Mouse (Mus musculus) frontal cortex, adult 2 months (tissue): ENCODE data around the gene Ctsk. TPM values are rescaled to one million over a fixed set of nuclear protein-coding genes. Genes with fewer than 3 reads are reported as not detected.
"Not testable (repeated sequence)": the region's sequence is repeated elsewhere in the genome, so short reads cannot be mapped to it uniquely, and the experiment has no call there.

Experiments
- DNase-seq, 2 experiments: peaks; one replicate each; pipeline ENCODE4 v3.0.0; 2022; ENCODE audit warnings: low spot score in 1 of 2; ENCODE audit errors: extremely low spot score in 1 of 2
- polyA plus RNA-seq: library from polyadenylated mRNA; depleted of rRNA; stranded (reverse); fragments of >200 nt; gene quantifications from 2 replicates; pipeline ENCODE4 v1.2.3, GENCODE M21; 2012; rRNA removed

Ctsk gene
- polyA plus RNA-seq, 1 experiment: 5.3 TPM

DNA sequence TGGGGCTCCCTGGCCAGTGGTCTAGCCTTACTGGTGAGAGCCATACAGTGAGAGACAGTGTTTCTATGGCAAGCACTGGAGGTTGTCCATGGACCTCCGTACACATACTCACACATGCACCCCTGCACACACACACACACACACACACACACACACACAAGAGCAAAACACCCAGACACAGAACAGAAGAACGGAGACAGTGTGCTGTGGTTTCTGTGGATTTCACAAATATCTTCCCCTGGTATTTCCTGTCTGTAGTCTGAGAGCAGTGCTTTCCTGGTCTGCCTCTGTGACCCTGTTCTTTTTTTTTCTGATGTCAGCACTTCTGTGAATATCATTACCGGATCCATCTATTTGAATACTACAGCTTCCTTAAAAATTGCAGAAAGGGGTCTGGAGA, 24.6 kb downstream of the Ctsk start:
- no peak for DNase-seq

GRCm38 (mm10) chr3:95524673-95525072, 25.6 kb downstream of the Ctsk start:
- no peak for DNase-seq

DNA sequence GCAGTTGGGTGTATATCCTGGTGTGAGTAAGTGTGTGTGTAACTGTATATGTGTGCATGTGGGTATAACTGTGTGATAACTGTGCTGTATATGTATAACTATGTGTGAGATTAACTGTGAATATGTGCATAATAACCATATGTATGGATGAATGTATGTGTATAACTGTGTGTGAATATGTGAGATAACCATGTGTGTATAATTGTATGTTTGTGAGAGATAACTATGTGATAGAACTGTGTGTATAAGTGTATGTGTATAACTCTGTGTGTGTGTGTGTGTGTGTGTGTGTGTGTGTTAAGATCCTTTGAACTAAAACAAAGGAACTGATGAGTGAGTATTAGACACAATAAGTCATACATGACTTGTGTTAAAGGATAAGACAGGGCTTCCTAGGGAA, 27.1 kb downstream of the Ctsk start:
- no peak for DNase-seq

DNA sequence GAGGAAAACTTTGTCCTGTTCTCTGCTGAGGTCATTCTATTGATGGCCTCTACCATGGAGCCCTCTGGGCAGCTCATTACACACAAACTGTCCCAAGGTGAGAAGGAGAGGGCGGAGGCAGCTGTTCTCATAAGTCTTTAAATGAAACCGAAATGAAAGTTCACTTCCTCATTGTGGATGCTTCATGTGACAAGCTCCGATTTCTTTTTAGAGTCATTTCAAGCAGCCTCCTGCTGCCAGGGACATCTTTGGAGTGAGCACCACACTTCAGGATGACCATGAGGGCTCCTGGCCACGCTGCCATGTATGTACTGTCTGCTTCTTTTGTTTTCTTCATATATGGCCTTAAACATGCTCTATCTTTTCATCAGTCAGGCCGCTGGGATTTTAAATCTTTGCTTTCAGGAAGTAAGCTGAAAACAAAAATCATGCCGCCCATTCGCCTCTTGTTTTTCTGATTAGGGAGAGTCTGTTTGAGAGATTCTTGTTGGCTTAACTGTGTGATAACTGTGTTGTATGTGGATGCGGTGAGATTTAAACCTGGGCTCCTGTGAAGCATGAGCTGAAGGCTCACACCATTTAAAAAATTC, 27.7 kb downstream of the Ctsk start, which contains the start of gene Ctss:
Gene Ctss, plus strand, starts transcription at position 165 of the 590 bp plus-strand sequence.
- DNase-seq: no peak

DNA sequence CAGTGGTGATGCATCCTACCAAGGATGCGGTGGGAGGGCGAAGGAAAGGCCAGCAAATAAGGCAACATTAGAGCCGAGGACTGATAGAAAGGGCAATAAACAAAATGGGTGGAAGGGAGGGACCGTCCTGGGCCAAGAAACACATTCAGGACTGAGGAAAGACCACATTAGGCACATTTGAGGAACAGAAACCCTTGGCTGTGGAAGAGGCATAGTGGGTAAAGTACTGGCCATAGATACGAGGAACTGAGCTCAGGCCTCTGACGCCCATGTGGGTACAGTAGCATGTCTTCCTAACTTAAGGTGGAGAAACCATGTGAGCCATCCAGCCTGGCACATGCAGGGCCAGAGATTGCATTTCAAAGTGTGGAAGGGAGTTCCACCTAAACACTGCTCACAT, 30.8 kb downstream of the Ctsk start:
- no peak for DNase-seq

GRCm38 (mm10) chr3:95531025-95531424, 32.0 kb downstream of the Ctsk start:
- no peak for DNase-seq

GRCm38 (mm10) chr3:95533364-95533763, 34.3 kb downstream of the Ctsk start:
- no peak for DNase-seq

GRCm38 (mm10) chr3:95534927-95535326, 35.9 kb downstream of the Ctsk start:
- DNase-seq: no peak

- no peak for DNase-seq
Measured at GRCm38 (mm10) chr3:95538936-95539335, 39.9 kb downstream of the Ctsk start.

DNA sequence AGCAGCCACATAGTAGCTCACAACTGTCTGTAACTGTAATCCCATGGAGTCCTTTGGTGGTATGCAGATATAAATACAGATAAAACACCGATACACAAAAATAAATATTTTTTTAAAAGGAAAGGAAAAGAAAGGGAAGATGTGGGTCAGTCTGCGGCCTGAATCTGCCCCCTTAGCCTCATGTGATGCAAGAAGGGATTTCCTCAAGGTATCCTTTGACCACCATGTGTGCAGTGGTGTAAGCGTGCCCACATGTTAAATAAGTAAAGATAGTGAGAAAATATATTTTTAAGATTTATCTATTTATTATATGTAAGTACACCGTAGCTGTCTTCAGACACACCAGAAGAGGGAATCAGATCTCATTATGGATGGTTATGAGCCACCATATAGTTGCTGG, 40.8 kb downstream of the Ctsk start:
- no peak for DNase-seq

DNA sequence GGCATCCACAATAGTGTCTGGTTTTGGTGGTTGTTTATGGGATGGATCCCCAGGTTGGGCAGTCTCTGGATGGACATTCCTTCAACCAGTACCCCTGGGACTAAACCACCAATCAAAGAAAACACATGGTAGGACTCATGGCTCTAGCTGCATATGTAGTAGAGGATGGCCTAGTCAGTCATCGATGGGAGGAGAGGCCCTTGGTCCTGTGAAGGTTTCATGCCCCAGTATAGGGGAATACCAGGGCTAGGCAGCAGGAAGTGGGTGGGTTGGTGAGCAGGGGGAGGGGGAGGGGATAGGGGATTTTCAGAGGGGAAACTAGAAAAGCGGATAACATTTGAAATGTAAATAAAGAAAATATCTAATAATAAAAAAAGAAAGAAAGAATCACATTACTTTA, 42.1 kb downstream of the Ctsk start:
- DNase-seq: not testable (repeated sequence)

GRCm38 (mm10) chr3:95542171-95542570, 43.1 kb downstream of the Ctsk start:
- DNase-seq: no peak

DNA sequence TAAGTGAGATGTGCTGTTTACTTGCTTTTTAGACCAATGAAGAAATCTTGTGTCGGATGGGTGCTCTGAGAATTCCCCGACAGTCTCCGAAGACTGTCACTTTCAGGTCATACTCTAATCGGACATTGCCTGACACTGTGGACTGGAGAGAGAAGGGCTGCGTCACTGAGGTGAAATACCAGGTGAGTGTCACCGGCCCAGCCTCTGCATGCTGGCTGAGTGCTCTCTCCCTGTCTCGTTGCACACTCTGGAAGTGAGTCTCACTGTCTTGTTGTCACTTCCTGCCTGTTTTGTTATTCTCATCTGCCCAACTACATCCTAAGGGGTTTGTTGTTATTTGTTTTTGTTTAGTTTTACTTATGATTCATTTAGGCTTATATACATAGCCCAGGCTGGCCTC, 43.9 kb downstream of the Ctsk start:
- DNase-seq: no peak

- no peak for DNase-seq
Measured at GRCm38 (mm10) chr3:95550176-95550575, 51.1 kb downstream of the Ctsk start.

DNA sequence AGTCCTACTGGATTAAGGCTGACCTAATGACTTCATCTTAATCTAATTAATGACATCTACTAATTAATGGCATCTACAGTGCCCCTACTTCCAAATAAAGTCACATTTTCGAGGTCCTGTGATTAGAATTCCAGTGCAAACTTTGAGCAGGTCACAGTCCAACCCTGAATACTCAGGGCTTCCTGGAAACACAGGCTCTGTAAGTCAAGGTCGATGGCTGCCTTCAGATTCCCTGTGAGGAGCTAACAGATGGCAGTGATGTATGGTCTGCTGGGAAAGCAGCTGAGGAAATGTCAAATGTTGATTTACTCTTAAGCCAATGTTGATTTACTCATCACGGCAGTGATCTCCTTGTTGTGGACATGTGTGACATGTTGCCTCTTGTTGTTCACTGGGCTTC, 54.9 kb downstream of the Ctsk start:
- DNase-seq: no peak

Other genes with a start within 250 kb of the Ctsk start
- gene Bnipl, start 248.1 kb upstream of the Ctsk start, polyA plus RNA-seq: 0.40 and 0.48 TPM in 2 replicates
- gene Mindy1, start 217.9 kb upstream of the Ctsk start, polyA plus RNA-seq: 30.2 and 30.8 TPM in 2 replicates
- gene Prune1, start 217.2 kb upstream of the Ctsk start, polyA plus RNA-seq: 23.1 and 25.3 TPM in 2 replicates
- gene Anxa9, start 192.1 kb upstream of the Ctsk start, polyA plus RNA-seq: 2.5 and 2.6 TPM in 2 replicates
- 93.9 and 99.4 TPM in 2 replicates for gene Cers2, start 184.5 kb upstream of the Ctsk start, polyA plus RNA-seq
- 32.8 and 36.6 TPM in 2 replicates for gene Setdb1, start 142.1 kb upstream of the Ctsk start, polyA plus RNA-seq
- gene 4930558C23Rik, start 96.4 kb upstream of the Ctsk start, polyA plus RNA-seq: not detected in 2 replicates
- 44.7 and 48.2 TPM in 2 replicates for gene Arnt, start 64.9 kb upstream of the Ctsk start, polyA plus RNA-seq
- gene Ctss, start 27.5 kb downstream of the Ctsk start, polyA plus RNA-seq: 72.3 and 95.0 TPM in 2 replicates
- not detected in 2 replicates for gene Hormad1, start 60.4 kb downstream of the Ctsk start, polyA plus RNA-seq
- 15.7 and 16.8 TPM in 2 replicates for gene Golph3l, start 89.7 kb downstream of the Ctsk start, polyA plus RNA-seq
- 154 and 164 TPM in 2 replicates for gene Ensa, start 125.7 kb downstream of the Ctsk start, polyA plus RNA-seq
- 43.3 and 47.0 TPM in 2 replicates for gene Mcl1, start 159.5 kb downstream of the Ctsk start, polyA plus RNA-seq
- 3.5 and 4.1 TPM in 2 replicates for gene Adamtsl4, start 188.7 kb downstream of the Ctsk start, polyA plus RNA-seq
- gene Ecm1, start 240.3 kb downstream of the Ctsk start, polyA plus RNA-seq: 19.9 and 23.0 TPM in 2 replicates